Mouse (Mus musculus) urinary bladder, postnatal 25 days (tissue): ENCODE data around the gene Polr1e.
"Not testable (repeated sequence)": the region's sequence is repeated elsewhere in the genome, so short reads cannot be mapped to it uniquely, and the experiment has no call there.

Experiments
- DNase-seq: peaks from one replicate; pipeline ENCODE4 v3.0.0; 2022; ENCODE audit warnings: low spot score

Gene Polr1e

DNA sequence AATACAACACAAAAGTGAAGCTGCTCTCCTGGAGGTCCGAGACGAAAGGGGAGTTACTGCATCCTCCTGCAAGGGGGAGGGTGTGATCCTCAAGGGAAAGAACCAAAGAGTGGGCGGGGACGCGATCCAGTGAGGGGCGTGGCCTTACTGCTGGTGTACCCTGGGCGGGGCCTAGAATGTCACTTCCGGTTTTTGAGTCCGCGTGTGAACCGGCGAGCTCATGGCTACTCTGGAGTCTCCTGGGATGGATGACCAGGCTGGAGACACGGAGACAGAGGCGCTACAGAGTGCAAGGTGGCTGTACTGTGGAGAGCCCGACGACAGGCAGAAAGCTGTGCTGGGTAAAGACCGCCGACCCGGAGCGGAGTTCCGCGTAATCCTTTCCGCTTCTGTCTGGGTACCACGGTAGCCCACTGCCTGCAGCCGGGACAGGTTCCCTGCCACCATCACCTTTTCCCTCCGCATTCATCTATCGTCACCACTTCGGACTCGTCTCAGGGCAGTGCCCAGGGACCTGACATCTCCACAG is at the start of gene Polr1e:
Polr1e (plus strand) TSS at position 132 of the 529 bp plus-strand sequence.
- DNase-seq: peak; percentile 93

- DNase-seq: no peak
Observed at GRCm38 (mm10) chr4:44970056-44970455, 48.3 kb upstream of the Polr1e start.

- DNase-seq: peak; percentile 42
Observed at GRCm38 (mm10) chr4:44970612-44971110, 47.7 kb upstream of the Polr1e start.

DNA sequence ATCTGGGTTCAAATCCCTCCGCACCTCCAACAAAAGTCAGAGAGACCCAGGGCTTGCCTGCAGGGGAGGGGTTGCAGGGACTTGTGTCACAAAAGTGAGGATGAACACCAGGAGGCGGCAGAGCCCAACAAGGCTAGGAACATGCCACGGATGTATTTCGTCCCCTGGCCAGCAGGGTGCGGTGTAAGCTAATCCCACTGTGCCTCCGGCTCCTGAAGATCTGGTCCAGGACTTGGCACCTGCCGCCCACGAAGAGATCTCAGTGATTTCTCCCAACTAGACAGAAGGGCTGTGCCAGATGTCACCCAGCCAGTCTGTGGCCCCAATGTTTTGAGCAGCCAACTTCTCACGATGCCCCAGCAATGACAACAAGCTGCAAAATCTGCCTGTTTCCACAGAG is 44.9 kb upstream of the Polr1e start:
- DNase-seq: peak; percentile 84

DNA sequence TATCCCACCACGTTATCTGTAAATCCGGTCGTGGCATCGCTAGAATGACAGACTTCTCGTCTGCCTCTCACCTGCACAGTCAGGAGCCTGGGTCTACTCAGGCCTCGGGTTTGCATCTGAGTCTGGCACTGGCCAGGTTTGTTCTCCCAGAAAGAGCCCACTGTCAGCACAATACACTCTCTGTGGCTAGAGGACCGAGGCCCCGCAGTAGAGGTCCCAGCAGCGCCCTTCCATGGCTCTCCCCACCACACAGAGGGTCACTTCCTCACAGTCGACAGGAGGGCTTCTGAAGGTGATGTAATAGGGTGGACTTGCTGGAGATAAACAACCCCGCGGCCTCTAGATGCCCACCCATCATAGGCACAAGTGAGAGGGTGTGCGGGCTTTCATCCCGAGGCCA is 44.5 kb upstream of the Polr1e start:
- no peak for DNase-seq

- no peak for DNase-seq
Observed at GRCm38 (mm10) chr4:44974331-44974730, 44.1 kb upstream of the Polr1e start.

- no peak for DNase-seq
Observed at GRCm38 (mm10) chr4:44976026-44976615, 42.3 kb upstream of the Polr1e start.

- no peak for DNase-seq
Observed at GRCm38 (mm10) chr4:44976921-44977710, 41.3 kb upstream of the Polr1e start.

- DNase-seq: no peak
Observed at GRCm38 (mm10) chr4:44978175-44978574, 40.2 kb upstream of the Polr1e start.

DNA sequence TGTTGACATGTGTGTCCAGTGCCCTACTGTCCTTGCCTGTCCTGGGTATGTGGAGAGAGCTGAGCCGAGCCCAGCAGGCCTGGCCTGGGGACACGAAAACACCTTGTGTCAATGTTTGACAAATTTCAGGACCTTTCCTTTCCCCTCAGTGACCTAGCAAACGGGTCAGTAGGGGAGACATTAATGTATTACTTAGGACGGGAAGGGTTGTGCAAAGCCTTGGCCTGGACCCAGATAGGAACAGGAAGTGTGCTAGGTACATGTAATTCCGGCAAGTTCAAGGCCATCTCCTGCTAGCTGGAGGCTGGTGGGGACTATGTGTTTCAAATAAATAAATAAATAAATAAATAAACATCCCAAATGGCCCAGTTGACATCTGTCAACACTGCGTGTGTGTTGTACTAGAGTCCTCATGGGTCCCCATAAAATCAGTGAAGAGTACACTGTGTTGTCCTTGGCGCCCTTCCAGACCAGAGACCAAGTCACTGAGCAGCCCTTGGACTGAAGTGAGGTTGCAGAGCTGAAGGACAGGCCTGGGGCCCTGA is 38.5 kb upstream of the Polr1e start:
- DNase-seq: no peak

- DNase-seq: peak; percentile 64
Observed at GRCm38 (mm10) chr4:44981280-44981973, 37.0 kb upstream of the Polr1e start, which contains the start of gene Grhpr. Grhpr (plus strand) TSS chr4:44981395.

GRCm38 (mm10) chr4:44981974-44982287 is 36.5 kb upstream of the Polr1e start:
- no peak for DNase-seq

DNA sequence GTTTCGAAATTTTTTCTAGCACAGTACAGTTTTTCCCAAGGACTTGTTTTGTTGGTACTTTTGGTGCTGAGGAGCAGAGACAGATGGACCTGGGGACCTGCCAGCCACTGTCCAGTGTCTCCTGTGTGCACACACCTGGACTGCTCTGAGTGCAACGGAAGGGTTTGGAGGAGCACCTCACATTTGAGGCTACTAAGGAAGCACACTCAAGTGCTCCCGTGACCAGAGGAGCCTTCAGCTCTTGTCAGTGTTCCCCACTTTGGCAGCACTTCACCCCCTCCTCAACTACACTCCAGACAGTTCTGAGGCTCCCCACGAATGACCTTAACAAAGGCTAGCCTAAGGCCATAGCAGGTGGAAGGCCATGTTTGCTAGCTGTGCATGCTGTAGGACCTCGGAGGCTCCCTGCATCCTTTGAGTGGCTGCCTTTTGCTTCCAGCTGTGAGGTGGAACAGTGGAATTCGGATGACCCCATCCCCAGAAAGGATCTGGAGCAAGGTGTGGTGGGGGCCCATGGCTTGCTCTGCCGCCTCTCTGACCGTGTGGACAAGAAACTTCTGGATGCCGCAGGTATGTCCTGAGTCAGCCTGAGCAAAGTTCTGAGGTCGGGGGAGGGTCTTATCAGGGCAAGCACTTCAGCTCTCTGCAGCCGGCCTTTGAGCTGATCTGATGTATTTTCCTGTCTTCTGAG is 35.8 kb upstream of the Polr1e start:
- DNase-seq: no peak

DNA sequence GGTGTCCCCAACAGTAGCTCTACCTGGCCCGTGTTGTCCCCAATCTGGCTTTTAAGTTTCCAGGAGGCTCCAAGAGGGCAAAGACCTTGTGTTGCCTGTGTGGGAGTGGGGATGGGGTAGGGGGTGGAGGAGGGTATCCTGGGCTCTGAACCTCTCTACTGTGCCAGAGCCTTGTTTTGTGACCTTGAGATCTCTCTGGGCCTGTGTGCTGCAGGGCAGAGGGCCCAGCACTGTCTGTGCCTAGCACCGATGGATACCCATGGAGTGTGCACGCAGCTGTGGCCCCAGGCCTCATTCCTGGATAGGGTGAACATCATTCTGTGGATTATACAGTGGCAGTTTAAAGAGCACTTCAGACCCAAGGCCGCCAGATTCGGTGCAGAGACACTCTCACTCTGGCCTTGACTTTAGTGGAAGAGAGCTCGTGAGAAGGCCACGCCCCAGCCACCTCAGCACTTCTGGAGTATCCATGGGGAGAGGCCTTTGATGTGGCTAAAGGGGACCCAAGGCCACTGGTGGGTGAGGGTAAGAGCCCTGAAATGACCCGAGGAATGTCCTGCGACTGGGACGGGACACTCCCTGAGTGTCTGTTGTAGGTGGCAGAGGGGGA is 35.1 kb upstream of the Polr1e start:
- DNase-seq: no peak

GRCm38 (mm10) chr4:44990560-44990959 is 27.8 kb upstream of the Polr1e start:
- no peak for DNase-seq

DNA sequence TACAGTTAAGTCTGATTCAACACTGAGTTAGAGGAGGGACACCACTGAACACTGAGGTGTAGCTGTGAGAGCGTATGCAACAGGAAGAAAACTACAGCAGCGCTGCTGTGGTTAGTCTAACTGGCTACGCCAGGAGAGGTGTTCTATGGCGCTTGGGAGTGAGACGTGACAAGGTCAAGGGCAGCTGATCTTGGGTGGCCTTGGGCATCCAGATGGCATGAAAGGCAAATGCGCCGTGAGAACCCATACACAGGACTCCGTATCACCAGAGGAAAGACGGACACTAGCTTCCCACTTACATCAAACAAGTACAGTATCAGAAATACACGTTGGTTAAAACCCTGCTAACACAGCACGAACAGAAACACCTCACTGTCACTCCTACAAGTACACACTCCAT is 26.1 kb upstream of the Polr1e start:
- not testable (repeated sequence) for DNase-seq

- DNase-seq: not testable (repeated sequence)
Observed at GRCm38 (mm10) chr4:44993179-44993578, 25.2 kb upstream of the Polr1e start.

DNA sequence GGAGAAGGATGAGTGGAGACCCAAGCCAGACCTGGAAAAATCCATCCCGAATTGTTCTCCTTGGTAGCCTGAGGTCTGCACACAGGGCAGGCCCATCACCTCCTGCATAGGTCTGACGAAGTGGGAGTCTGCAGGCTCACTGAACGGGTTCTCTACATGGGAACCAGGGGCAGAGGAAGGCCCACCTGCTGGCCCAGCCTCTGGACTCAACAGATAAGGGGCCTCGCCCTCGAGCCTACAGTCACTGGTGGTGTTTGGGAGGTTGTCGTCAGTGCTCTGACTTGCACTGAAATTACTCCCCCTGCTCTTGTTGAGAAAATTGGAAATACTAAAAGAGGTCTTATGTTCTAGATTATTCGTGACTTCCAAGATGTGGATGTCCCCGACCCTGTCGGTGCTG is 24.5 kb upstream of the Polr1e start:
- no peak for DNase-seq

GRCm38 (mm10) chr4:44994776-44995175 is 23.6 kb upstream of the Polr1e start:
- DNase-seq: no peak

DNA sequence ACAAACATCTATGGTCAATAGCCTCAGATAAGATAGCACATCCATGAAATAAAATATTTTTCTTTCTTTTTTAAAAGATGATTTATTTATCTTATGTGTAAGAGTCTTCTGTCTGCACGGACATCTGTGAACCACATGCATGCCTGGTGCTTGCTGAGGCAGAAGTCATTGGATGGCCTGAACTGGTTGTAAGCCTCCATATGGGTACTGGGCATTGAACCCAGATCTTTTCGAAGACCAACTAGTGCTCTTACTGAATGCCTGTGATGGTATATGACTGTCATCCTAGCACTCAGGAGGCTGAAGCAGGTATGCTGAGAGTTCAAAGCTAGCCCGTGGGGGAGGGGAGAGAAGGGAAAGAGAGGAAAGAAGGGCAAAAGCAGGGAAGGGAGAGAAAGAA is 20.3 kb upstream of the Polr1e start:
- no peak for DNase-seq

DNA sequence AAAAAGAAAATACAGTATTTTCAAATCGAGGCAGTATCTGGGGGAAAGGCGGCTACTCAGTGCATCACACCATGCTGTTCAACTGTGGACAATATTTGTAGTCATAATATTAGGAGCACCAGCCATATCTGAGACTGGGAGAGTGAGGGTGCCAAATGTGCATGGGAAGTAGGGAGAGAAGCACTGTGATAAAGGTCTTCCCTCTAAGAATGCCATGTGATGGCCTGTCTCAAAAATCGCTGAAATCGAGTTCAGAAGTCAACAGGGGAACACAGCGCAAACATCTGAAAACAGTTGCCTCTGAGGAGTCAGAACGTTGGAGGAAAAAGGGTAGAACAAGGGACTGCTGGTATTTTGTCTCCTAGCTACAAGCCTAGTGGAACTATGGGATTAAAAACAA is 18.4 kb upstream of the Polr1e start:
- DNase-seq: no peak
